Mouse (Mus musculus): ENCODE measurements around the gene Tspyl4.

DNA sequence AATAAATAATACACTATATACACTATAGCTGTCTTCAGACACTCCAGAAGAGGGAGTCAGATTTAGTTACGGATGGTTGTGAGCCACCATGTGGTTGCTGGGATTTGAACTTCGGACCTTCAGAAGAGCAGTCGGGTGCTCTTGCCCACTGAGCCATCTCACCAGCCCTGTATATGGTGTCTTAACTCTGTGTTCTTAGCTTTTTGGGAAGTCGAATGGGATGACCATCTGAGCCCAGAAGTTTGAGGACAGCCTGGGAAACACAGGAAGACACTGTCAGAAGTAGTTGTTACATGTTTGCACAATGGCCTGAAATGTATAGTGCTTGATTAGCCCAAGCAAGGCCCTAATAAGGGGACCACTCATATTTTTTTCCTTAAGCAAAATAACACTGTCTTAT lies 32.1 kb upstream of the Tspyl4 start:
- TF ChIP-seq CTCF (IDR thresholded peaks at IDR 0.05; ENCODE audit: low read depth) (no peak), EP300 (IDR thresholded peaks at IDR 0.05; ENCODE audit: low read depth) (no peak)
